Mouse (Mus musculus): ENCODE data around the gene Methig1. TPM values are rescaled to one million over a fixed set of nuclear protein-coding genes. Genes with fewer than 3 reads are reported as not detected.
"Not testable (repeated sequence)": the region's sequence is repeated elsewhere in the genome, so short reads cannot be mapped to it uniquely, and the experiment has no call there.

Methig1 gene
- polyA plus RNA-seq (2015; fragmentation: Nextera tagmentation; extraction: Ambion mirVana), result not detected in 2 replicates

- 82% methylated on average over 10 of the region's 10 CpGs for WGBS
- no peak within 1 kb of the TSS for H3K4me2 ChIP-seq
- H3K4me3 ChIP-seq, result no peak within 1 kb of the TSS
- peaks cover 17% of the 10 kb centered on the region for H3K4me1 ChIP-seq (replicated peaks)
- no peaks in the 10 kb centered on the region for H3K27me3 ChIP-seq
- no peaks in the 10 kb centered on the region for H3K36me3 ChIP-seq
- no peak within 1 kb of the TSS for H3K9ac ChIP-seq
- H3K27ac ChIP-seq, result no peak within 1 kb of the TSS
- ATAC-seq (replicated peaks; ENCODE audit: insufficient number of reproducible peaks, insufficient read depth, low FRiP score, low read depth), result no peak
- no peaks in the 10 kb centered on the region for H3K9me3 ChIP-seq (replicated peaks)
Observed at GRCm38 (mm10) chr15:100352711-100353250, at the start of gene Methig1, which contains the start of gene Mettl7a2. Gene Methig1 (plus strand): TSS chr15:100353149. Gene Mettl7a2 (plus strand): TSS chr15:100353200.

GRCm38 (mm10) chr15:100303428-100304018 is 49.4 kb upstream of the Methig1 start:
- Histone ChIP-seq H3K4me2 (peak overlapping the region; percentile 79), H3K9ac (0 out of 2 replicates have a peak overlapping the region, but pooled peaks have one; percentile 50), H3K9me3 (replicated peaks) (no peaks in the 10 kb centered on the region), H3K4me3 (peak overlapping the region; percentile 65), H3K36me3 (no peaks in the 10 kb centered on the region), H3K27me3 (0 out of 2 replicates have a peak, but pooled peaks cover 6% of the 10 kb centered on the region), H3K27ac (peak overlapping the region; percentile 79), H3K4me1 (replicated peaks) (peaks cover 7% of the 10 kb centered on the region)
- WGBS, result 52% methylated on average over 8 of the region's 8 CpGs
- ATAC-seq (replicated peaks; ENCODE audit: insufficient number of reproducible peaks, insufficient read depth, low FRiP score, low read depth), result no peak

GRCm38 (mm10) chr15:100304019-100304991 is 48.6 kb upstream of the Methig1 start, which contains the start of gene Mettl7a1:
Gene Mettl7a1 (plus strand): TSS chr15:100304140.
- H3K9me3 ChIP-seq (replicated peaks), result no peaks in the 10 kb centered on the region
- peak within 1 kb of the TSS; percentile 65 for H3K4me3 ChIP-seq
- peak within 1 kb of the TSS; percentile 82 for H3K27ac ChIP-seq
- H3K36me3 ChIP-seq, result no peaks in the 10 kb centered on the region
- 0 out of 2 replicates have a peak, but pooled peaks cover 6% of the 10 kb centered on the region for H3K27me3 ChIP-seq
- ATAC-seq (replicated peaks; ENCODE audit: insufficient number of reproducible peaks, insufficient read depth, low FRiP score, low read depth), result peak; percentile 83
- peak within 1 kb of the TSS; percentile 79 for H3K4me2 ChIP-seq
- peaks cover 7% of the 10 kb centered on the region for H3K4me1 ChIP-seq (replicated peaks)
- 6% methylated on average over 18 of the region's 30 CpGs for WGBS
- peak within 1 kb of the TSS; percentile 64 for H3K9ac ChIP-seq

GRCm38 (mm10) chr15:100306201-100306600 is 46.7 kb upstream of the Methig1 start:
- Histone ChIP-seq H3K4me2 (no peak overlapping the region), H3K27me3 (0 out of 2 replicates have a peak, but pooled peaks cover 6% of the 10 kb centered on the region), H3K27ac (no peak overlapping the region), H3K4me1 (replicated peaks) (peaks cover 7% of the 10 kb centered on the region), H3K4me3 (no peak overlapping the region), H3K9me3 (replicated peaks) (no peaks in the 10 kb centered on the region), H3K9ac (no peak overlapping the region), H3K36me3 (no peaks in the 10 kb centered on the region)
- no peak for ATAC-seq (replicated peaks; ENCODE audit: insufficient number of reproducible peaks, insufficient read depth, low FRiP score, low read depth)
- 76% methylated on average over 2 of the region's 2 CpGs for WGBS

- H3K4me3 ChIP-seq; H3K27me3 ChIP-seq; ATAC-seq (replicated peaks; ENCODE audit: insufficient number of reproducible peaks, insufficient read depth, low FRiP score, low read depth); H3K27ac ChIP-seq; H3K9me3 ChIP-seq (replicated peaks); H3K9ac ChIP-seq; H3K4me2 ChIP-seq; H3K36me3 ChIP-seq: not testable (repeated sequence)
- 35% methylated on average over 10 of the region's 11 CpGs for WGBS
- H3K4me1 ChIP-seq (replicated peaks), result peaks cover 12% of the 10 kb centered on the region
Observed at GRCm38 (mm10) chr15:100307438-100308096, 45.4 kb upstream of the Methig1 start.

GRCm38 (mm10) chr15:100312346-100312745 is 40.6 kb upstream of the Methig1 start:
- Histone ChIP-seq H3K36me3 (no peaks in the 10 kb centered on the region), H3K27me3 (no peaks in the 10 kb centered on the region), H3K4me3 (no peak overlapping the region), H3K4me1 (replicated peaks) (peaks cover 6% of the 10 kb centered on the region; the same call in 1 of the 2 replicates), H3K4me2 (no peak overlapping the region), H3K9ac (no peak overlapping the region), H3K27ac (peak overlapping the region; percentile 21; the same call in 1 of the 2 replicates), H3K9me3 (replicated peaks) (no peaks in the 10 kb centered on the region)
- ATAC-seq (replicated peaks; ENCODE audit: insufficient number of reproducible peaks, insufficient read depth, low FRiP score, low read depth), result no peak
- WGBS, result 58% methylated on average over 2 of the region's 2 CpGs

GRCm38 (mm10) chr15:100314448-100315145 is 38.4 kb upstream of the Methig1 start:
- no peaks in the 10 kb centered on the region for H3K9me3 ChIP-seq (replicated peaks)
- WGBS, result 91% methylated on average over 5 of the region's 5 CpGs
- no peak overlapping the region for H3K9ac ChIP-seq

GRCm38 (mm10) chr15:100318014-100318671 is 34.8 kb upstream of the Methig1 start:
- H3K4me3 ChIP-seq; H3K36me3 ChIP-seq; H3K27me3 ChIP-seq; H3K9me3 ChIP-seq (replicated peaks); H3K9ac ChIP-seq; H3K27ac ChIP-seq; H3K4me1 ChIP-seq (replicated peaks); H3K4me2 ChIP-seq; ATAC-seq (replicated peaks; ENCODE audit: insufficient number of reproducible peaks, insufficient read depth, low FRiP score, low read depth): not testable (repeated sequence)
- 65% methylated on average over 4 of the region's 4 CpGs for WGBS

More at GRCm38 (mm10) chr15:100314448-100315145, 38.4 kb upstream of the Methig1 start:
- H3K27me3 ChIP-seq, result no peaks in the 10 kb centered on the region
- ATAC-seq (replicated peaks; ENCODE audit: insufficient number of reproducible peaks, insufficient read depth, low FRiP score, low read depth), result no peak
- H3K4me2 ChIP-seq, result no peak overlapping the region
- no peak overlapping the region for H3K27ac ChIP-seq
- peaks cover 6% of the 10 kb centered on the region; the same call in 1 of the 2 replicates for H3K4me1 ChIP-seq (replicated peaks)
- no peaks in the 10 kb centered on the region for H3K36me3 ChIP-seq
- no peak overlapping the region for H3K4me3 ChIP-seq

GRCm38 (mm10) chr15:100319884-100320283 is 33.1 kb upstream of the Methig1 start:
- H3K27ac ChIP-seq, result no peak overlapping the region
- 87% methylated on average over 1 of the region's 1 CpGs for WGBS
- no peak overlapping the region for H3K9ac ChIP-seq
- H3K27me3 ChIP-seq, result no peaks in the 10 kb centered on the region
- no peak overlapping the region for H3K4me2 ChIP-seq
- H3K9me3 ChIP-seq (replicated peaks), result no peaks in the 10 kb centered on the region
- ATAC-seq (replicated peaks; ENCODE audit: insufficient number of reproducible peaks, insufficient read depth, low FRiP score, low read depth), result no peak
- H3K4me1 ChIP-seq (replicated peaks), result peaks cover 3% of the 10 kb centered on the region; the same call in 1 of the 2 replicates
- H3K36me3 ChIP-seq, result no peaks in the 10 kb centered on the region
- no peak overlapping the region for H3K4me3 ChIP-seq

Measured in heart, embryonic 15.5 days (tissue).